Mouse (Mus musculus) neural tube, embryonic 14.5 days (tissue): ENCODE measurements around the gene C730034F03Rik. TPM values are rescaled to one million over a fixed set of nuclear protein-coding genes. Genes with fewer than 3 reads are reported as not detected.

ENCODE experiments used
- ATAC-seq: fragments of 200-750 bp; cut with Nextera tagmentation; 2 replicates; pipeline ENCODE4 v1.8.0; 2017; ENCODE audit warnings: low read depth, mild to moderate bottlenecking, moderate TSS enrichment, moderate library complexity
- H3K27ac ChIP-seq: fragments of 300-500 bp; sonication (generic); 2 replicates; pipeline ENCODE4 v1.5.1; 2014; ENCODE audit warnings: low read depth, mild to moderate bottlenecking, control low read depth, low read length, moderate library complexity, mixed read lengths
- H3K27me3 ChIP-seq: fragments of 300-500 bp; sonication (generic); 2 replicates; pipeline ENCODE4 v1.6.1; 2014; ENCODE audit warnings: low read length; ENCODE audit not compliant: control insufficient read depth, insufficient read depth
- H3K36me3 ChIP-seq: fragments of 300-500 bp; sonication (generic); 2 replicates; pipeline ENCODE4 v1.6.1; 2014; ENCODE audit warnings: low read length, mixed read lengths; ENCODE audit not compliant: control insufficient read depth, insufficient read depth
- H3K4me1 ChIP-seq: fragments of 300-500 bp; sonication (generic); 2 replicates; pipeline ENCODE4 v1.6.1; 2014; ENCODE audit warnings: low read length; ENCODE audit not compliant: control insufficient read depth, insufficient read depth
- H3K4me2 ChIP-seq: fragments of 300-500 bp; sonication (generic); 2 replicates; pipeline ENCODE4 v1.6.1; 2014; ENCODE audit warnings: mild to moderate bottlenecking, low read depth, low read length, control low read depth
- H3K4me3 ChIP-seq: fragments of 300-500 bp; sonication (generic); 2 replicates; pipeline ENCODE4 v1.5.1; 2014; ENCODE audit warnings: low read depth, low read length, control low read depth, mixed read lengths
- H3K9ac ChIP-seq: fragments of 300-500 bp; sonication (generic); replicated peaks from 2 replicates; pipeline ENCODE4 v1.6.1; 2014; ENCODE audit warnings: low read depth, mild to moderate bottlenecking, control low read depth, low read length, mixed read lengths
- H3K9me3 ChIP-seq: fragments of 300-500 bp; sonication (generic); 2 replicates; pipeline ENCODE4 v1.6.1; 2016; ENCODE audit warnings: low read length; ENCODE audit not compliant: control insufficient read depth
- WGBS: fragments of 180-500 bp; shearing (Covaris S2); extraction: QIAGEN DNeasy Blood & Tissue Kit; methylation state at CpG from one replicate; pipeline ENCODE4 v1.1.7; 2014; 5-methylcytosine and 5-hydroxymethylcytosine counted together
- polyA plus RNA-seq: library from polyadenylated mRNA; unstranded; fragments of >200 nt; fragmentation: Nextera tagmentation; extraction: Ambion mirVana; gene quantifications from 2 replicates; pipeline ENCODE4 v1.2.1, GENCODE M21; 2014

Gene C730034F03Rik
- polyA plus RNA-seq, 1 experiment from 2014 or later, result 5.8 TPM

DNA sequence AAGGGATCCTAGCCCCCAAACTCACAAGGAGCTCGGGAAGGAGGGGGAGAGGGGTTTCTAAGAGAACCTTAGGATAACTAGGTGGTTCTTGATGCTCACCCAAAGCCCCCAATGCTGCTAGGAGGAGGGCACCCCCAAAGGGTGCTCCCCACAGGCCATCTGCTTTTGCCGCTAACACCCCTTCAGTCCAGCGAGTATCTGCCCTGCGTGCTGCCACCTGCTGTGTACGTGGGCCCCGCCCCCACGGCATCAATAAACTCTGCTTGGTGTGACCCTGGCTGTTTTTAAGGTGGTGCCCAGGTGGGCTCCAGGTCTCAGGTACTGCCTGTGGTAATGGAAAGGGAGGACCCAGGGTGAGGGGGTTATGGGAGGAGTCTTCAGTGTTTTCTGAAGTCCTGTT lies 32.8 kb downstream of the C730034F03Rik start:
- H3K27ac ChIP-seq, result no peak overlapping the region
- no peak overlapping the region for H3K9ac ChIP-seq
- no peak overlapping the region for H3K4me3 ChIP-seq
- 73% methylated on average over 7 of the region's 7 CpGs for WGBS
- H3K4me2 ChIP-seq, result no peak overlapping the region
- no peaks in the 10 kb centered on the region for H3K4me1 ChIP-seq
- no peaks in the 10 kb centered on the region for H3K9me3 ChIP-seq
- no peak for ATAC-seq
- H3K36me3 ChIP-seq, result peaks cover 44% of the 10 kb centered on the region
- no peaks in the 10 kb centered on the region for H3K27me3 ChIP-seq

DNA sequence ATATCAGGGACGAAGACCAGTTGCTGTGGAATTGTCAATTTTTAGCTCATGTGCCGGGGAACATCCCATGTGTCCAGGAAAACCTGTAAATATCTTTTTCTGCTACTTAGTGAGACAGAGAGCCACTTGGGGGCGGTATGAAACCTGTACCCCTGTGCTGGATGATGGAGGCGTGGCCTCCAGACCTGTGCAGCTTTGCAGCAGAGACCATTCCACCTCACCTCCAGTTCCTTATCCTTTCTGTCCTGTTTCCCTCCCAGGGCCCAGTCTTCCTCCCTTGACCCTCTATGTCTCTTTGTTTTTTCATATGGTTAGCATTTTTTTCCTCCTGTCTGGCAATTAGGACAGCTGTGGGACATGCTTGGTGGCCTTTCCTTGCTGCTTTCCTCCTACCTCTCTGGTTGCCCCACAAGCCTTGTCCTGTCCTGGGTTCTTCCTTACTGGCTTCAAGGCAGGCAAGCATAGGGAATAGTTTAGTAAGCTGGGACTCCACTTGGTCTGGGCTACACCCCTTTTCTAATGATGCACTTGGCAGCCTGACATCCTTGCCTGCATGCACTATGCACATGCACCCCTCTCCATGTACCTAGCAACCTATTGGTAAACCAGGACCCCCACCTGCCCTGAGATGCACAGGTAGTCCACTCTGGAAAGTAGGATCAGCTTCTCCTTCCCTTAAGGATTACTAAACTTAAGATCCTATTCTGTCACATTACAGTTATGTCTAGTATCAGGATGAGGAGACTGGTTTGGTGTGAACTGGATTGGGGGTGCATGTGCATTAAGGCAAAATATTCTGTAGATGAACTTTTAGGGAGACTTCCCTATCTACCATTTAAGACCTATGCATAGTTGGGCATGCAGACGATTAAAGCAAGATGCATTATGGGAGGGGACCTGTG lies 34.2 kb downstream of the C730034F03Rik start:
- 66% methylated on average over 5 of the region's 5 CpGs for WGBS
- peaks cover 31% of the 10 kb centered on the region for H3K36me3 ChIP-seq

DNA sequence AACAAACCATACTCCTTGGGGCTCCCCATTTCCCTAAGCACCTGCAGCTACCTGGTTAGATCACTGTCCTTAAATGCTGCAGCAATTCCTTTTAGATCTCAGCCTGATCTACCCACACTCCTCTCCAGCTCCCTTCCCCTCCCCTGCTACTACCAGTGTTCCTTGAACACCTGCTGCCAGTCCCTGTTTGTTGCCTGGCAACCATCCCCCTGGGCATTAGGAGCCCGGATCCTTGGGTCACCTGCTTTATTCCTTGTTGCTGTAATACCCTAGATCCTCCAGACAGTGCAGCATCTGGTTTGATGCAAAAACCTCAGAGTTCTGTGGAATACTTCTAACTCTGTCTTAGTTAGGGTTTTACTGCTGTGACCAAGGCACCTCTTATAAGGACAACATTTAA lies 35.7 kb downstream of the C730034F03Rik start:
- Histone ChIP-seq H3K4me3 (no peak overlapping the region), H3K9ac (no peak overlapping the region), H3K27ac (no peak overlapping the region), H3K4me1 (no peaks in the 10 kb centered on the region), H3K36me3 (peaks cover 19% of the 10 kb centered on the region; the same call in 1 of the 2 replicates), H3K9me3 (no peaks in the 10 kb centered on the region), H3K27me3 (no peaks in the 10 kb centered on the region), H3K4me2 (no peak overlapping the region)
- 13% methylated on average over 1 of the region's 1 CpGs for WGBS
- peak; percentile 55; the same call in 1 of the 2 replicates for ATAC-seq

More for the DNA sequence above, 34.2 kb downstream of the C730034F03Rik start:
- Histone ChIP-seq H3K9ac (no peak overlapping the region), H3K9me3 (no peaks in the 10 kb centered on the region), H3K27me3 (no peaks in the 10 kb centered on the region), H3K4me3 (no peak overlapping the region), H3K4me1 (no peaks in the 10 kb centered on the region), H3K4me2 (no peak overlapping the region), H3K27ac (no peak overlapping the region)
- ATAC-seq, result no peak

DNA sequence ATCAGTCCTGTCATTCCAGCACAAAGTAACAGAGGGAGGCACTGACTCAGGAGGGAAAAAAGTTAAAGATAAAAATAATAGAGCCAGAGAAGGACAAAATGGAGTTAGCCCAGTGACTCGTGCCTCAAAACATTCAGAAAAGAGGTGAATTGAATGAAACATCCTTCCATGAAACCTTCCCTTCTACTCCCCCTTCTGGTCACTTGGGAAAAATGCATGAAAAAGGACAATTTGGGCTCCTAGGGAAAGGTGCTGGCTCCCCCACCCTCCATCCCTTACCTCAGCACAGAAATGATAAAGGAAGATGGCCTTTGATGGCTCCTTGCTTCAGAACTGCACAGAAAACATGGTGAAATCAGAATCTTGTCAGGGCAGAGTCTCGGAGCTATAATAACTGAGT lies 39.2 kb downstream of the C730034F03Rik start:
- no peaks in the 10 kb centered on the region for H3K36me3 ChIP-seq
- ATAC-seq, result no peak
- 31% methylated on average over 2 of the region's 2 CpGs for WGBS

GRCm38 (mm10) chr15:89471476-89471875 lies 42.1 kb downstream of the C730034F03Rik start:
- Histone ChIP-seq H3K27ac (no peak overlapping the region), H3K9me3 (no peaks in the 10 kb centered on the region), H3K9ac (no peak overlapping the region), H3K4me2 (no peak overlapping the region), H3K36me3 (no peaks in the 10 kb centered on the region), H3K27me3 (no peaks in the 10 kb centered on the region), H3K4me3 (no peak overlapping the region), H3K4me1 (peaks cover 5% of the 10 kb centered on the region; the same call in 1 of the 2 replicates)
- ATAC-seq, result no peak
- WGBS, result 93% methylated on average over 4 of the region's 4 CpGs

More for the DNA sequence above, 39.2 kb downstream of the C730034F03Rik start:
- Histone ChIP-seq H3K4me3 (no peak overlapping the region), H3K4me2 (no peak overlapping the region), H3K27ac (no peak overlapping the region), H3K9ac (no peak overlapping the region), H3K4me1 (no peaks in the 10 kb centered on the region), H3K9me3 (no peaks in the 10 kb centered on the region), H3K27me3 (no peaks in the 10 kb centered on the region)

DNA sequence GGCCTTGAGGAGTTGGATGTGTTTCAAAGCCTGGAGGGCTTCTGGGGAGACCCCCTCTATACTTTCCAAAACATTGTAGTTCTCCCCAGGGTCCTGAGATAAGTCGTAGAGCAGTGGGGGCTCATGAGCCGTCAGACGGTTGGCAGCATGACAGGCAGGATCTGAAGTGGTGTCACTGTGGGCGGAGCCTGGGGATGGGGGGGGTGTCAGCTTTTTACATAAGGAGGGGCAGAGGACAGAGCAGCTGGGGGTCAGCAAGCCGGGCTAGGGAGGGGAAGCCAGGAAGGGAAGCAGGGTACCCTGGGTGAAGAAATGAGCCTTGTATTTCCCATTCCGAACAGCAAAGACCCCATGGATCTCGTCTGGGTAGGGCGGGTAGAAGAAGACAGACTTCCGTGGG lies 44.0 kb downstream of the C730034F03Rik start:
- WGBS, result 82% methylated on average over 9 of the region's 9 CpGs

DNA sequence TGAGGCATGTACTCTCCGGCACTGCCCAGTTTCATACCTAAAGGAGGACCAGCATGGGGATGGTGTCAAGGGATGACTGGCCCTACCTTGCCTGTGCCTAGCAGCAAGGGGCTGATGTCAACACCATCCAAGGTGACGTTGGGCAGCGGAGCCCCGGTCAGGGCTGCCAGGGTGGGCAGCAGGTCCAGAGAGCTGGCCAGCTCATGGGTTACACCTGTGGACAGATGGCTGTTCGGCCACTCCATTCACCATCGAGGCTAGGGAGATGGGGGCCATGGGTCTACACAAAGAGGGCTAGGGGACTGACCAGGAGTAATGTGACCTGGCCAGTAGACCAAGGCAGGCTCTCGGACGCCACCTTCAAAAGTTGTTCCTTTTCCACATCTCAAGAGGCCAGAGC lies 44.5 kb downstream of the C730034F03Rik start:
- Histone ChIP-seq H3K9ac (no peak overlapping the region), H3K27ac (no peak overlapping the region), H3K4me3 (no peak overlapping the region), H3K4me2 (no peak overlapping the region), H3K4me1 (peaks cover 5% of the 10 kb centered on the region; the same call in 1 of the 2 replicates), H3K27me3 (no peaks in the 10 kb centered on the region), H3K36me3 (no peaks in the 10 kb centered on the region), H3K9me3 (no peaks in the 10 kb centered on the region)
- ATAC-seq, result no peak
- WGBS, result 95% methylated on average over 8 of the region's 8 CpGs

More for the DNA sequence above, 44.0 kb downstream of the C730034F03Rik start:
- ATAC-seq, result no peak
- Histone ChIP-seq H3K36me3 (no peaks in the 10 kb centered on the region), H3K4me2 (no peak overlapping the region), H3K9ac (no peak overlapping the region), H3K27ac (no peak overlapping the region), H3K27me3 (no peaks in the 10 kb centered on the region), H3K4me3 (no peak overlapping the region), H3K9me3 (no peaks in the 10 kb centered on the region), H3K4me1 (peaks cover 5% of the 10 kb centered on the region; the same call in 1 of the 2 replicates)

DNA sequence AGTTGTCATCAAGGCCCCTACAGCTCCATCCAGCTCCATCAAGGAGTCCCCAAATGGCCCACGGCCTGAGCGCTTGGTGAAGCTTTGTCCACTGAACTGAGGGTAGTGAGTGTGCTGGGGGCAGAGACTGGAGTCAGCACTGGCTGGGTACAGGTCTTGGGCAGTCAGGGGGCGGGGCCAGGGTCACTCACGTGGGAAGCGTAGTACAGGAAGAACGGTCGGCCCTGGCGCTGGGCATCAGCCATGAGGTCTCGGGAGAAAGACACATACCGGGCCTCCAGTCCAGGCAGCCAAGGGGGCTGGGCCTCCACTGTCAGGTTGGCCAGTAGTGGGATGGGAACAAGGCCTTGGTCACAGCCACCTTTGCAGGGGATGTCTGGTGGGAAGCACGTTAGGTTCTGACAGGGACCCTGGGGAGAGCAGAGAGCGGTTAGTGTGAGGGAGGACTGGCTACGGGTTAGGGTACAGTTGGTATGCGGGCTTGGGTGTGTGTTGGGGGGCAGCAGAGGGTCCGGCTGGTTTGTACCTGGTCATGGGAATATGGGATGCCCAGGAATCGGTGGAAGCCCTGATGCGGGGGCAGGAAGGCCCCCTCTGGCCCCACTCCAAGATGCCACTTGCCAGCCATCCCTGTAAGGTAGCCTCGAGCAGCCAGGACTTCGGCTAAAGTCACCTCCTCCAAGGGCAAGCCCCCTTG lies 45.4 kb downstream of the C730034F03Rik start:
- Histone ChIP-seq H3K9me3 (no peaks in the 10 kb centered on the region), H3K9ac (no peak overlapping the region), H3K36me3 (no peaks in the 10 kb centered on the region), H3K27ac (no peak overlapping the region), H3K4me1 (peaks cover 5% of the 10 kb centered on the region; the same call in 1 of the 2 replicates), H3K4me2 (peak overlapping the region; percentile 95; the same call in 1 of the 2 replicates), H3K27me3 (no peaks in the 10 kb centered on the region), H3K4me3 (no peak overlapping the region)
- 93% methylated on average over 19 of the region's 19 CpGs for WGBS
- ATAC-seq, result no peak

GRCm38 (mm10) chr15:89475293-89475600 lies 45.9 kb downstream of the C730034F03Rik start:
- no peaks in the 10 kb centered on the region for H3K36me3 ChIP-seq
- WGBS, result 84% methylated on average over 7 of the region's 7 CpGs
- H3K4me3 ChIP-seq, result peak overlapping the region; percentile 57
- no peaks in the 10 kb centered on the region for H3K9me3 ChIP-seq
- ATAC-seq, result no peak
- peak overlapping the region; percentile 95 for H3K4me2 ChIP-seq
- H3K9ac ChIP-seq, result peak overlapping the region; percentile 64
- no peaks in the 10 kb centered on the region for H3K27me3 ChIP-seq
- H3K4me1 ChIP-seq, result peaks cover 5% of the 10 kb centered on the region; the same call in 1 of the 2 replicates
- H3K27ac ChIP-seq, result no peak overlapping the region
